Mouse (Mus musculus): ENCODE data around the gene Tekt2. TPM values are rescaled to one million over a fixed set of nuclear protein-coding genes. Genes with fewer than 3 reads are reported as not detected.

The Tekt2 gene
- polyA plus RNA-seq, 1 experiment from 2014 or later: 1.1 TPM

Other genes with a start within 250 kb of the Tekt2 start
- 42.2 and 43.2 TPM in 2 replicates for gene Lsm10, start 229.1 kb downstream of the Tekt2 start, polyA plus RNA-seq (2015; fragmentation: Nextera tagmentation; extraction: Ambion mirVana)
- gene Stk40, start 221.7 kb downstream of the Tekt2 start, polyA plus RNA-seq (2015; fragmentation: Nextera tagmentation; extraction: Ambion mirVana): 20.6 and 27.2 TPM in 2 replicates
- gene Eva1b, start 177.9 kb downstream of the Tekt2 start, polyA plus RNA-seq (2015; fragmentation: Nextera tagmentation; extraction: Ambion mirVana): 28.0 and 37.7 TPM in 2 replicates
- gene Sh3d21, start 162.2 kb downstream of the Tekt2 start, polyA plus RNA-seq (2015; fragmentation: Nextera tagmentation; extraction: Ambion mirVana): 3.3 and 4.1 TPM in 2 replicates
- gene Thrap3, start 122.9 kb downstream of the Tekt2 start, polyA plus RNA-seq (2015; fragmentation: Nextera tagmentation; extraction: Ambion mirVana): 129 and 149 TPM in 2 replicates
- 39.4 and 50.7 TPM in 2 replicates for gene Map7d1, start 69.3 kb downstream of the Tekt2 start, polyA plus RNA-seq (2015; fragmentation: Nextera tagmentation; extraction: Ambion mirVana)
- gene Trappc3, start 63.4 kb downstream of the Tekt2 start, polyA plus RNA-seq (2015; fragmentation: Nextera tagmentation; extraction: Ambion mirVana): 73.1 and 77.6 TPM in 2 replicates
- 5.2 and 10.9 TPM in 2 replicates for gene Col8a2, start 38.9 kb downstream of the Tekt2 start, polyA plus RNA-seq (2015; fragmentation: Nextera tagmentation; extraction: Ambion mirVana)
- gene Adprhl2, start 4.0 kb downstream of the Tekt2 start, polyA plus RNA-seq (2015; fragmentation: Nextera tagmentation; extraction: Ambion mirVana): 30.4 and 44.9 TPM in 2 replicates
- 11.5 and 13.9 TPM in 2 replicates for gene Ago3, start 103.9 kb upstream of the Tekt2 start, polyA plus RNA-seq (2015; fragmentation: Nextera tagmentation; extraction: Ambion mirVana)
- 1.9 and 2.5 TPM in 2 replicates for gene Ago1, start 142.9 kb upstream of the Tekt2 start, polyA plus RNA-seq (2015; fragmentation: Nextera tagmentation; extraction: Ambion mirVana)
- 0.97 and 1.4 TPM in 2 replicates for gene Ago4, start 207.8 kb upstream of the Tekt2 start, polyA plus RNA-seq (2015; fragmentation: Nextera tagmentation; extraction: Ambion mirVana)
- 17.1 and 19.8 TPM in 2 replicates for gene Clspn, start 231.2 kb upstream of the Tekt2 start, polyA plus RNA-seq (2015; fragmentation: Nextera tagmentation; extraction: Ambion mirVana)

Data from heart, embryonic 15.5 days (tissue).